Mouse (Mus musculus) lung, postnatal 0 days (tissue): ENCODE results near the gene Clspn.

Experiments
- CTCF ChIP-seq: IDR thresholded peaks from 2 replicates; pipeline ENCODE4 v1.5.1; 2016; ENCODE audit warnings: antibody characterized with exemption, mild to moderate bottlenecking
- EP300 ChIP-seq: IDR thresholded peaks from 2 replicates; pipeline ENCODE4 v1.6.1; 2016; ENCODE audit warnings: antibody characterized with exemption, mild to moderate bottlenecking, control low read depth

GRCm38 (mm10) chr4:126620349-126620874, 63.7 kb downstream of the Clspn start:
- TF ChIP-seq CTCF (no peak), EP300 (no peak)
